Mouse (Mus musculus) ES-Bruce4 (cell line): Measurements from ENCODE around the gene Cavin4.

Experiments used
- CTCF ChIP-seq: IDR thresholded peaks from one replicate; pipeline ENCODE4 v1.8.1; 2011; ENCODE audit warnings: low read depth, low read length
- EP300 ChIP-seq: IDR thresholded peaks from 2 replicates; pipeline ENCODE4 v1.6.1; 2011; ENCODE audit warnings: low read depth, low read length; ENCODE audit not compliant: insufficient read depth

DNA sequence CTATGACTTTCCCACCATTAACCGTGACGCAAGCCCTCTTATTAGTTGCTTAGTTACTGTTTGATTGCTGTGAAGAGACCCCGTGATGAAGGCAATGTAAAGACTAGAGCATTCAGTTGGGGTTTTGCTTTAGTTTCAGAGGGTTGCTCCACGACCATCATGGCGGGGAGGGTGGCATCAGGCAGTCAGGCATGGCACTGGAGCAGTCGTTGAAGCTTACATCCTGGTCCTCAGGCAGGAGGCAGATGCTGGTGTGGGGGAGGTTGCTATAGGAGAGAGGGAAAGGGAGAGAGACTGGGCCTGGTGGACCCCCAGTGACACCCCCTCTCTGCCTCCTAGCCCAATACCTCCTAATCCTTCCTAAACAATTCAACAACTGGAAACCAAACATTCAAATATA is 43.2 kb upstream of the Cavin4 start:
- TF ChIP-seq CTCF (no peak), EP300 (no peak)
